Mouse (Mus musculus): ENCODE measurements around the gene Tcap. TPM values are rescaled to one million over a fixed set of nuclear protein-coding genes. Genes with fewer than 3 reads are reported as not detected.

The Tcap gene
- 100 to 1,000 TPM; 447 to 769 TPM for total RNA-seq (2021)
- long read RNA-seq, experiment 1, transcript Tcap-201 (2 exons, 948 nt): major isoform, 889 of 919 reads
- long read RNA-seq, experiment 1, partial matches to known transcripts: 0 of 919 reads
- long read RNA-seq, experiment 1, other reads (novel, unspliced or antisense): 30 of 919 reads
- long read RNA-seq, experiment 2, transcript Tcap-201 (2 exons, 948 nt): major isoform, 730 of 753 reads
- long read RNA-seq, experiment 2, partial matches to known transcripts: 0 of 753 reads
- long read RNA-seq, experiment 2, other reads (novel, unspliced or antisense): 23 of 753 reads

- no peak for DNase-seq (ENCODE audit: low spot score in 2 of 2)
Observed at GRCm38 (mm10) chr11:98383261-98384030, at the start of gene Tcap. Tcap (plus strand) TSS chr11:98383811.

GRCm38 (mm10) chr11:98333981-98334741, 49.5 kb upstream of the Tcap start:
- no peak for DNase-seq (ENCODE audit: low spot score in 2 of 2)

GRCm38 (mm10) chr11:98335250-98335649, 48.4 kb upstream of the Tcap start:
- DNase-seq (ENCODE audit: low spot score in 2 of 2): no peak

- DNase-seq (ENCODE audit: low spot score in 2 of 2): no peak
Observed at GRCm38 (mm10) chr11:98336245-98337107, 47.1 kb upstream of the Tcap start.

- DNase-seq (ENCODE audit: low spot score in 2 of 2): peak in 1 of 2 experiments; percentile 55
Observed at GRCm38 (mm10) chr11:98338507-98338961, 45.1 kb upstream of the Tcap start.

GRCm38 (mm10) chr11:98339071-98339501, 44.5 kb upstream of the Tcap start:
- DNase-seq (ENCODE audit: low spot score in 2 of 2): no peak

- DNase-seq (ENCODE audit: low spot score in 2 of 2): no peak
Observed at GRCm38 (mm10) chr11:98339679-98340287, 43.8 kb upstream of the Tcap start.

GRCm38 (mm10) chr11:98340597-98340996, 43.0 kb upstream of the Tcap start:
- DNase-seq (ENCODE audit: low spot score in 2 of 2): no peak

- no peak for DNase-seq (ENCODE audit: low spot score in 2 of 2)
Observed at GRCm38 (mm10) chr11:98341174-98341573, 42.4 kb upstream of the Tcap start.

- DNase-seq (ENCODE audit: low spot score in 2 of 2): peak; percentile 82 to 90
Observed at GRCm38 (mm10) chr11:98342000-98342945, 41.3 kb upstream of the Tcap start.

GRCm38 (mm10) chr11:98345253-98345652, 38.4 kb upstream of the Tcap start:
- peak in 1 of 2 experiments; percentile 66 for DNase-seq (ENCODE audit: low spot score in 2 of 2)

GRCm38 (mm10) chr11:98346168-98346567, 37.4 kb upstream of the Tcap start:
- DNase-seq (ENCODE audit: low spot score in 2 of 2): no peak

- no peak for DNase-seq (ENCODE audit: low spot score in 2 of 2)
Observed at GRCm38 (mm10) chr11:98347385-98348082, 36.1 kb upstream of the Tcap start.

- DNase-seq (ENCODE audit: low spot score in 2 of 2): peak in 1 of 2 experiments; percentile 19
Observed at GRCm38 (mm10) chr11:98348083-98348961, 35.3 kb upstream of the Tcap start, which contains the start of gene Ppp1r1b. Ppp1r1b (plus strand) TSS chr11:98348404.

- no peak for DNase-seq (ENCODE audit: low spot score in 2 of 2)
Observed at GRCm38 (mm10) chr11:98349308-98349707, 34.3 kb upstream of the Tcap start.

- no peak for DNase-seq (ENCODE audit: low spot score in 2 of 2)
Observed at GRCm38 (mm10) chr11:98352272-98352990, 31.2 kb upstream of the Tcap start.

Measured in gastrocnemius, postnatal 4 days (tissue).